Mouse (Mus musculus): ENCODE measurements at regions not wholly inside any gene's neighbourhood (a gene's known extent, or its start where the extent isn't known, plus 50 kb on each side); places are given as distances from the start of the nearest gene placed in this dataset.

- no peak for TF ChIP-seq CTCF (IDR thresholded peaks at IDR 0.05; ENCODE audit: borderline replicate concordance, extremely low read depth, insufficient read depth, insufficient read length)
- TF ChIP-seq POLR2A (IDR thresholded peaks at IDR 0.05; ENCODE audit: borderline replicate concordance, extremely low read depth, insufficient read depth, insufficient read length, poor library complexity, severe bottlenecking) = no peak
These were observed 76.2 kb upstream of the Gap43 start for GRCm38 (mm10) chr16:42416673-42417072.
